Mouse (Mus musculus) left cerebral cortex, postnatal 4 days (tissue): ENCODE results near the gene Arrdc3. TPM values are rescaled to one million over a fixed set of nuclear protein-coding genes. Genes with fewer than 3 reads are reported as not detected.

Source experiments
- DNase-seq: peaks from one replicate; pipeline ENCODE4 v3.0.0-alpha.2; 2022
- intact Hi-C: fragments of 180-260 bp; cut with DNase I; formaldehyde crosslinking; loops from one replicate; pipeline ENCODE4 v1.15.1; 2025
- total RNA-seq, 2 experiments: library from RNA; stranded (reverse); gene quantifications; 2 replicates each; pipeline ENCODE4 v1.2.3; 2021

Gene Arrdc3
- total RNA-seq, 2 experiments from 2014 or later: 63.5 to 75.7 TPM

DNA sequence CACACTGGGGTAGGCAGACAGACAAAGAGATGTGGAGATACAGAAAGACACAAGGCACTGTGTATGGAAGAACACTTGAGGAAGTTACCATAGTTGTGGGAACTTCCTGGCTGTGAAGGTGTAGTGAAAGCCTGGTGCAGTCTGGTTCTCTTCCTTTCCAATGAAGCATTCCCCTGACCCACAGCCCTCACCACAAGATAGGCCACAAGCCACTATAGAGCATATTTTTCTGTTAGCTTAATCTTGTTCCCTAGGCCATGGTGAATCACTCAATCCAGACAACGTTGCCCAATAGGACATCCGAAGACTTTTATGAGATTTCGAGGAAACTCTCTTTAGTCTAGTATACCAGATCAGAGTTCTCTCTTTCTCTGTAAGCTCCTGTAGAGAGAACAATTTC lies 19.6 kb downstream of the Arrdc3 start:
- intact Hi-C loops: no loop called here
- no peak for DNase-seq

DNA sequence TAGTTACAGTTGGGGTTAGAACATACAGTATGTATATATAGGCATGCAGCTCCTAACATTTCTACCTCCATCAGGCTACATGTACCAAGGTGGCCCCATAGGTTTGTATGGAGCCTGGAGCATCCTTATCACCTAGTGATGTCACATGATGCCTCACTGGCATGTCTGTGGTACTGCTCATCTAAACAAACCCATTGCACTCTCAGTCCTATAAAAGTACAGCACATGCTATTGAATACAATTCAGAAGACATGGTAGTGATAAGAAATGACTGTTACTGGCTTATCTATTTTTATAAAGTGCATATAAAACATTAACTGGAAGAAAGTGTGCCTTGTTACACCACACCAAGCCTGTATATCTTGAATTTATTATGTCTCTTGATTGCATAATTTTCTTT lies 30.2 kb downstream of the Arrdc3 start:
- intact Hi-C loops: no loop called here
- DNase-seq: no peak

DNA sequence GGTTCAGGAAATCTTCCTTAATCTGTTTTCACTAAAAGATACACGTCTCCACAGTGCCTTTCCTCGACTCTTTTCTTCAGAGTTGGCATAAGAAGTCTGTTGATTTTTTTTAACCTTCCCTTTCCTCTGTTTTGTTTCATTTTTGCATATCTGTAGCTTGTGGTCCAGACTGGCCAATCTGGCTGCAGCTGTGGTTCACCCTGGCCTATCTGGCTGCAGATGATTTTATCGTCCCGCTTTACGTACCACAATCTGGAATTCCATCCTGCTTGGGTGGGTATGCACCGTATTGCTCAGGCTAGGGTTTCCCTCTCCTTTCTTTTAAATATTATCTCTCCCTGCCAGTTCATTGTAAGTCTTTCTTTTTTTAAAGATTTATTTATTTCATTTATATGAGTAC lies 37.8 kb downstream of the Arrdc3 start:
- intact Hi-C loops: no loop called here
- no peak for DNase-seq

DNA sequence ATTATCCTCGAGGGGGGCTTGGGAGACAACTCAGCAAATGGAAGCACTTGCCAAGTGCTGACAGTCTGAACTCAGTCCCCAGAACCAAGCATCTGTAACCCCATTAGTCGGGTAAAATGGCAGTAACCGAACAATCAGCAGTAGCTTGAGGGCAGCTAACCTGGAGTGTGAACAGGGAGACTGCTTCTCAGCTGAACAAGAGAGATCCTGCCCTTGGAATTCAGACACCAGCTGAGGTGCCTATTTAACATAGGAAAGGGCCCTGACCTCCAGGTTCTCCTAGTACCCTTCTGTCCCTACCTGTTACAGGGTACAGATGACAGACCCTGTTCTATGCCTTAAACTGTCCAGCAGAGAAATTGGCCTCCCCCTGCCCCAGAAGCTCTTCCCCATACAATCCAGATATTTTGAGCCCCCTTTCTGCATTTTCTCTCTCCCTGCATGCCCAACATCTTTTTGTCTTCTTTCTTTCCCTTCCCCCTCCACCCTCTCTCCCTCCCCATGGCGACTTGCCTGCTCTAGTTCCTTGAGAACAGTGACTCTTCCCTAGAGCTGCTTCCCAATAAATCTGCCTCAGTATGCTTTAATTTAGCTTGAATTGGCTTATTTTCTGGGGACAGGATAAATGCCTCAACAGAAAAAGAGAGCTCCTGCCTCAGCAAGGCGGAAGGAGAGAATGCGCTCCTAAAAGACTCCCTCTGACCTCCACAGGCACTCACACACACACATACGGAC lies 38.6 kb downstream of the Arrdc3 start:
- intact Hi-C loops: no loop called here
- no peak for DNase-seq

DNA sequence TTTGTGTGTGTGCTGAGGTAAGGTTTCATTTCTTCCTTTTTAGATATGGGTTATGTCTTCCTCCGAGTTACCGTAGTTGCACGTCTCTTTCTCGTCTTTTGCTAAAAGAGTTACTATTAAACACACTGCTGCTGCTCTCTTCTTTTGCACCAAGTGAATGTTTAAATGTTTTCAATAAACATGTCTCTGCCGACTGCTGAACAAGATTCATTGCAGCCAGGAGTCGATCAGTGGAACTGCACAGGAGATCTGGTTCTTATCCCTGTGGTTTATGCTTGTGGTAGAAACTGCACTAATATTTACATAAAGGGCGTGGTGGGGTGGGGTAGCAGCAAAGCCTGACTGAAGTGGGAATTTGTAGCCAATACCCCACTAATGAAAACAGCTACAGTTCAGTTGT lies 45.0 kb downstream of the Arrdc3 start:
- intact Hi-C loops: no loop called here
- DNase-seq: no peak

DNA sequence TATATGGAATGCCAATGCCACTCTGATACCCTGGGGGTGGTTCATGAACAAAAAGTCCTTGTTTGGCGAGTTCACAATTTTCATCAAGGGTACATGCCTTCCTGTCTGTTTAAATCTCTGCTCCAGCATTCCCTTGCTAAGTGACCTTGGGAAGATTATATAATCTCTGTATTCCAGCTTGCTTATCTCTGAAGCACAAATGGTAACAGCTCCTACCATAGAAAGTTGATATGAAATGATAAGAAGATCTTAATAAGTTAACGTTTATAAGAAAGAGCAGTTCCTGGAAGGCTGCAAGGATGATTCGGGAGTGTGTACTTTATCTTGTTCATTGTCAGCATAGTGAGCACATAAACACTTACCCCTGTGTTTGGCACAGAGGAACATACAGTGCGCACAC lies 46.8 kb downstream of the Arrdc3 start:
- intact Hi-C loops: no loop called here
- no peak for DNase-seq

DNA sequence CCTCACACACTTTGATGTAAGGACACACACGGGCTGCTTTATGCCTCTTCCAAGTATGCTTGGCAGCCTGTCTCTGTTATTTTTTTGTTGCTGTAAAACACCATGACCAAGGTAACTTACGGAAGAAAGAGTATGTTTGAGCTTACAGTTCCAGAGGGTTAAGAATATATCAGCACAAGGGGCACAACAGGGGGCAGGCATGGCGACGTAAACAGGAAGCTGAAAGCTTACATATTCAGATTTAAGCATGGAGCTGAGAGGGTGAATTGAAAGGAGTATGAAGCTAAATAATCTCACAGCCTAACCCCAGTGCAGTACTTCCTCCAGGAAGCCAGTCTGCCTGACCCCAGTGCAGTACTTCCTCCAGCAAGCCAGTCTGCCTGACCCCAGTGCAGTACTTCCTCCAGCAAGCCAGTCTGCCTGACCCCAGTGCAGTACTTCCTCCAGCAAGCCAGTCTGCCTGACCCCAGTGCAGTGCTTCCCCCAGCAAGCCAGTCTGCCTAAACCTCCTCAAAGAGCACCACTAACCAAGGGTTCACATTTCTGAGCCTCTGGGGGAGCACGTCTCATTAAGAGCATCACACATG lies 49.7 kb downstream of the Arrdc3 start:
- intact Hi-C loops: no loop called here
- DNase-seq: no peak

DNA sequence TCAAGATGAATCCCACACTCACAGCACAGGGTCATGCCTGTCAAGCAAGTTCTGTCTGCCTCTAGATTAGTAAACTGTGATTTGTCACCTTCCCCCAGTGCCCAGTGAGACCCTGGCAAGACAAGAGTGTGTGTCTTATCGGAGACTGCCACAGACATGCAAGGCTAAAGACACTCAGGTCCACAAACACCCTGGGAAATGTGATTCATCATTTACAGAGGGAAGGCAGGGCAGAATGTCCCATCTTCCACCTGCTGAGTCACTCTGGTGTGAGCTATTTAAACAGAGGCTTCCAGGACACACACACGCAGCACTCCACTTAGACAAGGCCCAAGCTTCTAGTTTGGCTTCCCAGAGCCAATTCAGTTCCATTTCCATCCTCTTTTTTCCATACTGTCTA lies 53.2 kb downstream of the Arrdc3 start:
- no peak for DNase-seq
- intact Hi-C loops: no loop called here

DNA sequence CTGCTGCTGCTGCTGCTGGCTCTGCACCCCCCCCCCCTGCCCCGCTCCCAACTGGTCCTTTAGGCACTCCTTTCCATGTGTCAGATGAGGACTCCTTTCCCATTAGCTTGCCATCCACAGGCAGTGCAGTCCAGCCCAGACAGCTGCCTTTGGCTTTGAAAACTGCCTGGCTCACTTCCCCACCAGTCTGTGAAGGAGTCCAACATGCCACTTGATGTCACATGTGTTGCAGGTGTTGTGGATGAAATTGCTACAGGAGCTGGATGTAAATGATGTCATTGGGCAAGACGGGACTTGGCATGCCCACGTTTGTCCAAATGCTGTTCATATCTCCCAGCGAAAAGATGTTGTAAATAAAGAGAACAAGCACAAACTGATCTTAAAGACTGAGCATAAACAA lies 56.0 kb downstream of the Arrdc3 start:
- intact Hi-C loops: no loop called here
- DNase-seq: no peak

DNA sequence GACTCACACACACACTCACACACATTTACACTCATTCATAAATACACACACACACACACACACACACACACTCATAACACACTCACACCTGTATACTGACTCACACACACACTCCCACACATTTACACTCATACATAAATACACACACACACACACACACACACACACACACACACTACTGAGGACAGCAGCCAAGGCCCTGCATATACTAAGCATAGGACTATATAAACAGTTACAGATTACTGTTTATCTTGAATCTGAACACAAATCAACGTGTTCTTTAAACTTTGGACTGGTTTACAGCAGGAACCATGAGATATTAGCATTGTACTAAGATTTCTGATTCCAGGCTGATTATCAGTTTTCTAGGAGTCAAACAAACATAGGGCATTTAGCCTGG lies 56.7 kb downstream of the Arrdc3 start:
- intact Hi-C loops: no loop called here
- no peak for DNase-seq

DNA sequence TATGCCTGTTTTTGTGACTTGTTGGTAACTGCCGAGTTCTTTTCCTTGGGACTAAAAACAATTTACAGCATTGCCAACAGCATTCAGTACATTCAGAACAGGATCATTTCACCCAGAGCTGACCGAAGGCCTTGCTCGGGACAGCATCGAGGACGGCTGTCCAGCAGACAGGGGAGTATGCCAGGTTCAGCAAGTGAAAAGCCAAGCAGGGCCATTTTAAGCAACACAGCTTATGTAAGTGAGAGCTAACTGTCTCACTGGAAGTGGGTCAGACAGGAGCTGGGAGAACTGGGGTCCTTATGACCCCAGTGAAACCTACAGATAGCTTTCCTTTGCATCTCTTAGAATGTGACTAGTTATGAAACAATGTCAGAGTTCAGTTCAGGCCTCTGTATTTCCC lies 57.2 kb downstream of the Arrdc3 start:
- no peak for DNase-seq
- intact Hi-C loops: no loop called here

DNA sequence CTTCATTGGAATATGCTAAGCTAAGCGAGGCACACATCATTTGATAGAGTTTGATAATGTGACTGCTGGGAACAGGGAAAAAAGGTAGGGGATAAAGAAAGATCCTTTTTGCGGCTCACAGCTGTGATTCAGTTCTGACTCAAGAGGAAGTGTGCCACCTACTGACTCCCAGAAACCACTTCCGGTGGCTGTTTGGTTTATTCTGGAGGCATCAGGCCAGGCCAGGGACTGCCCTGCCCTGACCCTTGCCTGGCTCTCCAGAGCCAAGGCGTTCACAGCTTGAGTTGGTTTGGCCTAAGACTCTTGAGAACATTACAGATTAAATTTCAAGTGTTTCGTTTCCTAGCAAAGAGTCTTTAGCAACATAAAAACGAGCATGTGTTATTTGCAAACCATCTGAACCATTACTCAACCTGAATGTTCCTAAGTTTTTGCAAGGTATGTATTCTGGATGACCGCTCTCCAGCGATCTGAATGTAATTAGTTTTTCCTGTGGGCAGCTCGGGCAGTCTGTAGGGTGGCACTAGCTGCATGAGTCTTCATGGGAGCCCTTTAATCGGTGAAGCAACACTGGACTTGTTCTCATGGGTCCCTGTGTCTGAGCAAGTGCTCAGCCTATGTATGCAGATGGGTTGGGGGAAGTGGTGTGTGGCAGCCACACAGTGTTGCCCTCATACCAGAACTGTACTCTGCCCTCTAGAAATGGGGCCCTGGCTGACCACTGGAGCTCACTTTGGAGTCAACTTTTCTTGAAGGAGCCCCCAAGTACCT lies 57.9 kb downstream of the Arrdc3 start:
- no peak for DNase-seq
- intact Hi-C loops: no loop called here

DNA sequence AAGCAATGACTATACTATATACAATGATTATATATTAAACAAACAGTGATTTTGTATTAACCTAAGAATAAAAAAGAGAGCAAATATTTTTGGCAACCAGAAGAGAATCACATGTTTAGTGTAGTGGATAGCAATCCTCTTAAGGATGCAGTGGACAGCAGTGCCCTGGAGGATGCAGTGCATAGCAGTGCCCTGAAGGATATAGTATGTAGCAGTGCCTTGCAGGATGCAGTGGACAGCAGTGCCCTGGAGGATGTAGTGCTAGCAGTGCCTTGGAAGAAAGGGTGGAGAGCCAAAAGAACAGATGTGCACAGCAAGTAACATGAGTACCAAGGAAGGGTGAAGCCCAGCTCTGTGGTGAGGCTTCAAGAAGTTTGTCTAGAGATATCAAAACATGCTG lies 61.3 kb downstream of the Arrdc3 start:
- no peak for DNase-seq
- intact Hi-C loops: no loop called here
